Mouse (Mus musculus): ENCODE measurements around the gene Grid2. TPM values are rescaled to one million over a fixed set of nuclear protein-coding genes. Genes with fewer than 3 reads are reported as not detected.

Grid2 gene
- polyA plus RNA-seq, 1 experiment from 2014 or later, result 5.5 TPM

GRCm38 (mm10) chr6:64649296-64650226, 1393.9 kb downstream of the Grid2 start:
- Histone ChIP-seq H3K27ac (replicated peaks) (0 out of 2 replicates have a peak overlapping the region, but pooled peaks have one; percentile 46), H3K4me1 (peaks cover 37% of the 10 kb centered on the region), H3K9ac (replicated peaks) (peak overlapping the region; percentile 39; the same call in 1 of the 2 replicates), H3K9me3 (no peaks in the 10 kb centered on the region), H3K4me3 (peak overlapping the region; percentile 35), H3K4me2 (replicated peaks) (peak overlapping the region; percentile 53), H3K36me3 (no peaks in the 10 kb centered on the region), H3K27me3 (no peaks in the 10 kb centered on the region)
- WGBS, result 18% methylated on average over 20 of the region's 20 CpGs
- peak; percentile 83 for ATAC-seq (ENCODE audit: low FRiP score, low read depth)

- no peak overlapping the region for H3K27ac ChIP-seq (replicated peaks)
- H3K9me3 ChIP-seq, result no peaks in the 10 kb centered on the region
- WGBS, result 12% methylated on average over 7 of the region's 7 CpGs
- no peaks in the 10 kb centered on the region for H3K36me3 ChIP-seq
- H3K4me2 ChIP-seq (replicated peaks), result peak overlapping the region; percentile 38
- H3K4me3 ChIP-seq, result no peak overlapping the region
- H3K9ac ChIP-seq (replicated peaks), result no peak overlapping the region
- H3K27me3 ChIP-seq, result no peaks in the 10 kb centered on the region
- peaks cover 37% of the 10 kb centered on the region for H3K4me1 ChIP-seq
- no peak for ATAC-seq (ENCODE audit: low FRiP score, low read depth)
These were observed 1395.1 kb downstream of the Grid2 start for GRCm38 (mm10) chr6:64650765-64651164.

- 0 out of 2 replicates have a peak, but pooled peaks cover 3% of the 10 kb centered on the region for H3K27me3 ChIP-seq
These were observed 1415.3 kb downstream of the Grid2 start for GRCm38 (mm10) chr6:64671010-64671409.

GRCm38 (mm10) chr6:64678815-64679214, 1423.1 kb downstream of the Grid2 start:
- Histone ChIP-seq H3K27ac (replicated peaks) (no peak overlapping the region), H3K9ac (replicated peaks) (no peak overlapping the region), H3K4me1 (no peaks in the 10 kb centered on the region), H3K4me2 (replicated peaks) (no peak overlapping the region), H3K9me3 (no peaks in the 10 kb centered on the region), H3K4me3 (no peak overlapping the region), H3K36me3 (no peaks in the 10 kb centered on the region), H3K27me3 (no peaks in the 10 kb centered on the region; the same call in 1 of the 2 replicates)
- ATAC-seq (ENCODE audit: low FRiP score, low read depth), result no peak
- WGBS, result 82% methylated on average over 1 of the region's 1 CpGs

More at GRCm38 (mm10) chr6:64671010-64671409, 1415.3 kb downstream of the Grid2 start:
- Histone ChIP-seq H3K9ac (replicated peaks) (no peak overlapping the region), H3K4me3 (no peak overlapping the region), H3K4me2 (replicated peaks) (no peak overlapping the region), H3K9me3 (no peaks in the 10 kb centered on the region), H3K27ac (replicated peaks) (no peak overlapping the region), H3K4me1 (no peaks in the 10 kb centered on the region), H3K36me3 (no peaks in the 10 kb centered on the region)
- ATAC-seq (ENCODE audit: low FRiP score, low read depth), result no peak
- 73% methylated on average over 3 of the region's 3 CpGs for WGBS

DNA sequence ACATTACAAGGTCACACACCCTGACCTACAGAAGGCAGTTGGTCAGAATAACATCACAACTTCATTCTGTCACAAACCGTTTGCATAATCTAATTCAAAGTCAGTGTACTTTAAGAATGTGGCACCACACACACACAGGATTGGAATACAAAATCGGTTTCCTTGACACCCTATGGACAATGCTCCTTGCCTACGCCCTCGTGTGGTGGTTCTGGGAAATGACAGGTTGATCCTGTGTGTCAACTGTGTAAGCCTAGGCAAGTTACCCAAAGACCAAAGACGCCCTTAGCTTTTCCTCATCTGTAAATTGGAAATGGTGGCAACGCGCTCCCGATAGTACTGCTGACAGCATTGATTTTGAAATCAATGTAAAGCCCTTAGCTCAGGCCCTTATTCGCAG, 1428.3 kb downstream of the Grid2 start:
- Histone ChIP-seq H3K4me2 (replicated peaks) (no peak overlapping the region), H3K4me3 (no peak overlapping the region), H3K9me3 (no peaks in the 10 kb centered on the region), H3K36me3 (no peaks in the 10 kb centered on the region), H3K27me3 (peaks cover 34% of the 10 kb centered on the region), H3K27ac (replicated peaks) (no peak overlapping the region), H3K4me1 (peaks cover 10% of the 10 kb centered on the region), H3K9ac (replicated peaks) (no peak overlapping the region)
- peak; percentile 7; the same call in 1 of the 2 replicates for ATAC-seq (ENCODE audit: low FRiP score, low read depth)
- 29% methylated on average over 9 of the region's 9 CpGs for WGBS

GRCm38 (mm10) chr6:64684973-64685372, 1429.3 kb downstream of the Grid2 start:
- Histone ChIP-seq H3K4me2 (replicated peaks) (peak overlapping the region; percentile 32), H3K36me3 (no peaks in the 10 kb centered on the region), H3K27me3 (peaks cover 36% of the 10 kb centered on the region), H3K4me3 (no peak overlapping the region), H3K9ac (replicated peaks) (no peak overlapping the region), H3K4me1 (peaks cover 10% of the 10 kb centered on the region), H3K9me3 (no peaks in the 10 kb centered on the region), H3K27ac (replicated peaks) (no peak overlapping the region)
- WGBS, result 3% methylated on average over 5 of the region's 5 CpGs
- ATAC-seq (ENCODE audit: low FRiP score, low read depth), result peak; percentile 23; the same call in 1 of the 2 replicates

- Histone ChIP-seq H3K4me1 (peaks cover 10% of the 10 kb centered on the region), H3K4me3 (peak overlapping the region; percentile 27), H3K9me3 (no peaks in the 10 kb centered on the region), H3K9ac (replicated peaks) (no peak overlapping the region), H3K27ac (replicated peaks) (no peak overlapping the region), H3K36me3 (no peaks in the 10 kb centered on the region), H3K27me3 (peaks cover 55% of the 10 kb centered on the region), H3K4me2 (replicated peaks) (peak overlapping the region; percentile 49)
- 4% methylated on average over 19 of the region's 19 CpGs for WGBS
- peak; percentile 62 for ATAC-seq (ENCODE audit: low FRiP score, low read depth)
These were observed 1432.7 kb downstream of the Grid2 start for GRCm38 (mm10) chr6:64688181-64688944.

GRCm38 (mm10) chr6:64694688-64695087, 1439.0 kb downstream of the Grid2 start:
- no peak overlapping the region for H3K9ac ChIP-seq (replicated peaks)
- no peak for ATAC-seq (ENCODE audit: low FRiP score, low read depth)
- no peak overlapping the region for H3K27ac ChIP-seq (replicated peaks)
- H3K4me2 ChIP-seq (replicated peaks), result 0 out of 2 replicates have a peak overlapping the region, but pooled peaks have one; percentile 8
- peaks cover 31% of the 10 kb centered on the region for H3K27me3 ChIP-seq
- H3K4me1 ChIP-seq, result peaks cover 6% of the 10 kb centered on the region; the same call in 1 of the 2 replicates
- no peaks in the 10 kb centered on the region for H3K9me3 ChIP-seq
- H3K4me3 ChIP-seq, result no peak overlapping the region
- WGBS, result 22% methylated on average over 7 of the region's 7 CpGs
- H3K36me3 ChIP-seq, result no peaks in the 10 kb centered on the region

- 85% methylated on average over 2 of the region's 2 CpGs for WGBS
- H3K9ac ChIP-seq (replicated peaks), result no peak overlapping the region
- no peaks in the 10 kb centered on the region for H3K36me3 ChIP-seq
- H3K4me2 ChIP-seq (replicated peaks), result no peak overlapping the region
- H3K27ac ChIP-seq (replicated peaks), result no peak overlapping the region
- H3K4me3 ChIP-seq, result no peak overlapping the region
- no peaks in the 10 kb centered on the region for H3K9me3 ChIP-seq
- no peaks in the 10 kb centered on the region; the same call in 1 of the 2 replicates for H3K27me3 ChIP-seq
- ATAC-seq (ENCODE audit: low FRiP score, low read depth), result no peak
- H3K4me1 ChIP-seq, result no peaks in the 10 kb centered on the region
These were observed 1448.0 kb downstream of the Grid2 start for GRCm38 (mm10) chr6:64703659-64704058.

DNA sequence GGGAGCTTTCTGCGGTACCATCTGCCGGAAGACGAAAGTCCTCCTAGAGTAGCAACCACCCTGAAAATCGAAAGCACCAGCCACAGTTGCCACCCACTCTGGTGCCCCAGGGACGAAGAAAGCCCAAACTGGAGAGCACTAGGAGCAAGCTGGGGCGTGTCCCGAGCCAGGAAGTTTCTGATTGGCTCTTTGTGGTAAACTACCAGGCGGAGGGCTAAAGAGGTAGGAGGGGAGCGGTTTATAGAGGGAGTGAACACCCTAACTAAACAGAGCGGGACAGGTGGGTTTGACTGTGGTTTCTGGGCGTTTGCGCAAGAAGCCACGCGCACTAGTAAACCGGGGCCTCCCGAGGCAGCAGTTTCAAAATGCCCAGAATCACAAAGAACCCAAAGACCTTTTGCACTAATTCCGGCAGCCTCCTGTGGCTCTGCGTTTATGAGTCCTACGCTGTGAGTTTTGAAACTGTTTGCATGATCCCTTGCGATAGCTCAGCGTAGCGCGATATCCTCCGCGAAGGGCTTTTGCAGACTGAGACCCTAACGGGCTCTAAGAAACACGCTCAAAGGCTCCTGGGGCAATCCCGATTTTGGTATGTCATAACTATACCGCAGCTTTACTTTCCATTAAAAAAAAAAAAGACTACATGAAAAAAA, 1472.2 kb downstream of the Grid2 start:
- H3K36me3 ChIP-seq, result no peaks in the 10 kb centered on the region
- ATAC-seq (ENCODE audit: low FRiP score, low read depth), result peak; percentile 34; the same call in 1 of the 2 replicates
- under 1% methylated on average over 29 of the region's 29 CpGs for WGBS
- peaks cover 62% of the 10 kb centered on the region for H3K27me3 ChIP-seq
- peak overlapping the region; percentile 79 for H3K4me2 ChIP-seq (replicated peaks)
- peak overlapping the region; percentile 42 for H3K4me3 ChIP-seq
- no peaks in the 10 kb centered on the region for H3K9me3 ChIP-seq
- no peak overlapping the region for H3K27ac ChIP-seq (replicated peaks)
- H3K4me1 ChIP-seq, result peaks cover 22% of the 10 kb centered on the region
- H3K9ac ChIP-seq (replicated peaks), result no peak overlapping the region

- peak; percentile 85 for ATAC-seq (ENCODE audit: low FRiP score, low read depth)
- Histone ChIP-seq H3K4me3 (peak within 1 kb of the TSS; percentile 42), H3K9me3 (no peaks in the 10 kb centered on the region), H3K9ac (replicated peaks) (peak within 1 kb of the TSS; percentile 31; the same call in 1 of the 2 replicates), H3K4me1 (peaks cover 22% of the 10 kb centered on the region), H3K27ac (replicated peaks) (no peak within 1 kb of the TSS), H3K36me3 (no peaks in the 10 kb centered on the region), H3K4me2 (replicated peaks) (peak within 1 kb of the TSS; percentile 79), H3K27me3 (peaks cover 69% of the 10 kb centered on the region)
- under 1% methylated on average over 34 of the region's 34 CpGs for WGBS
These were observed 1473.0 kb downstream of the Grid2 start, which contains the start of gene Atoh1 for GRCm38 (mm10) chr6:64728499-64729198. Atoh1 (plus strand) TSS chr6:64729125.
